Mouse (Mus musculus) bone marrow macrophage, adult 2 months (primary cell): ENCODE measurements around the gene Tbc1d8. TPM values are rescaled to one million over a fixed set of nuclear protein-coding genes. Genes with fewer than 3 reads are reported as not detected.

Experiments used
- H3K27ac ChIP-seq: 2 replicates; pipeline ENCODE4 v1.5.1; 2012; ENCODE audit warnings: low read depth, low read length; ENCODE audit not compliant: insufficient read depth
- H3K4me1 ChIP-seq: 2 replicates; pipeline ENCODE4 v1.6.1; 2012; ENCODE audit warnings: low read length; ENCODE audit not compliant: control insufficient read depth, insufficient read depth
- H3K4me3 ChIP-seq: 2 replicates; pipeline ENCODE4 v1.5.1; 2012; ENCODE audit warnings: mild to moderate bottlenecking, low read length, moderate library complexity; ENCODE audit not compliant: insufficient read depth
- CTCF ChIP-seq: IDR thresholded peaks from 2 replicates; pipeline ENCODE4 v1.5.1; 2012; ENCODE audit warnings: low read depth, mild to moderate bottlenecking, low read length, moderate library complexity
- POLR2A ChIP-seq: IDR thresholded peaks from 2 replicates; pipeline ENCODE4 v1.6.1; 2012; ENCODE audit warnings: mild to moderate bottlenecking, low read depth, low read length, borderline replicate concordance
- polyA plus RNA-seq: library from polyadenylated mRNA; stranded (reverse); fragments of >200 nt; gene quantifications from 2 replicates; pipeline ENCODE4 v1.2.4, GENCODE M21; 2012; ENCODE audit not compliant: missing spikeins, insufficient read depth, insufficient read length

Tbc1d8 gene
- polyA plus RNA-seq, 1 experiment, result 78.2 TPM

GRCm38 (mm10) chr1:39462036-39462435 lies 16.5 kb downstream of the Tbc1d8 start:
- Histone ChIP-seq H3K4me1 (peaks cover 12% of the 10 kb centered on the region), H3K27ac (no peak overlapping the region), H3K4me3 (no peak overlapping the region)
- TF ChIP-seq CTCF (no peak), POLR2A (no peak)

- no peak for TF ChIP-seq POLR2A
- TF ChIP-seq CTCF, result no peak
- Histone ChIP-seq H3K4me3 (no peak overlapping the region), H3K27ac (no peak overlapping the region), H3K4me1 (peaks cover 12% of the 10 kb centered on the region)
Observed at GRCm38 (mm10) chr1:39460495-39460894, 18.1 kb downstream of the Tbc1d8 start.

- H3K4me3 ChIP-seq, result no peak overlapping the region
- H3K4me1 ChIP-seq, result no peaks in the 10 kb centered on the region
- no peak for TF ChIP-seq POLR2A
- no peak for TF ChIP-seq CTCF
- H3K27ac ChIP-seq, result no peak overlapping the region
Observed at GRCm38 (mm10) chr1:39457887-39458874, 20.4 kb downstream of the Tbc1d8 start.

- no peaks in the 10 kb centered on the region for H3K4me1 ChIP-seq
- no peak overlapping the region for H3K27ac ChIP-seq
- H3K4me3 ChIP-seq, result no peak overlapping the region
- TF ChIP-seq CTCF, result no peak
Observed at GRCm38 (mm10) chr1:39456421-39456853, 22.1 kb downstream of the Tbc1d8 start.

GRCm38 (mm10) chr1:39455350-39456023 lies 23.1 kb downstream of the Tbc1d8 start:
- Histone ChIP-seq H3K4me1 (no peaks in the 10 kb centered on the region), H3K27ac (no peak overlapping the region), H3K4me3 (no peak overlapping the region)
- TF ChIP-seq POLR2A, result no peak
- TF ChIP-seq CTCF, result no peak

- Histone ChIP-seq H3K4me1 (no peaks in the 10 kb centered on the region), H3K4me3 (no peak overlapping the region), H3K27ac (no peak overlapping the region)
- TF ChIP-seq POLR2A (no peak), CTCF (no peak)
Observed at GRCm38 (mm10) chr1:39454783-39455175, 23.8 kb downstream of the Tbc1d8 start.

GRCm38 (mm10) chr1:39454108-39454782 lies 24.3 kb downstream of the Tbc1d8 start:
- H3K4me1 ChIP-seq, result no peaks in the 10 kb centered on the region
- H3K4me3 ChIP-seq, result no peak overlapping the region
- H3K27ac ChIP-seq, result no peak overlapping the region
- TF ChIP-seq CTCF (no peak), POLR2A (no peak)

GRCm38 (mm10) chr1:39452203-39452602 lies 26.4 kb downstream of the Tbc1d8 start:
- no peak overlapping the region for H3K27ac ChIP-seq
- H3K4me1 ChIP-seq, result no peaks in the 10 kb centered on the region
- TF ChIP-seq CTCF (no peak), POLR2A (no peak)
- H3K4me3 ChIP-seq, result no peak overlapping the region

- H3K4me3 ChIP-seq, result no peak overlapping the region
- no peaks in the 10 kb centered on the region for H3K4me1 ChIP-seq
- no peak overlapping the region for H3K27ac ChIP-seq
- TF ChIP-seq POLR2A, result no peak
- no peak for TF ChIP-seq CTCF
Observed at GRCm38 (mm10) chr1:39450069-39450728, 28.4 kb downstream of the Tbc1d8 start.
